Comparison of ENCODE assay signal across 12 mouse cellular contexts in genomic region chr13:46159354-46159753, GRCm38 (mm10).
"Had no signal": no experiment of that assay in that cellular context is flagged by ENCODE, and none has a peak within 500 bp of the region (broad histone marks: within the 10 kb centered on the region; RNA-seq: fewer than 3 reads in every experiment).

No protein-coding gene starts in this region.

- H3K4me3 ChIP-seq: layer of hippocampus, adult 2 months; liver, embryonic 13.5 days; midbrain, embryonic 12.5 days; midbrain, embryonic 15.5 days had no signal

- DNase-seq: kidney, adult 9 months; kidney, postnatal 14 days; layer of hippocampus, adult 9-11 months; liver, embryonic 13.5 days; lung, adult 2 months; lung, postnatal 14 days; lung, postnatal 4 days; thymus, adult 18-20 months; thymus, postnatal 36 days had no signal

- H3K27ac ChIP-seq: layer of hippocampus, adult 2 months; liver, embryonic 13.5 days; midbrain, embryonic 12.5 days; midbrain, embryonic 15.5 days had no signal

- ATAC-seq: midbrain, embryonic 15.5 days had no signal
